Mouse (Mus musculus) lung, postnatal 10 days (tissue): ENCODE data around the gene Chpt1.
"Not testable (repeated sequence)": the region's sequence is repeated elsewhere in the genome, so short reads cannot be mapped to it uniquely, and the experiment has no call there.

Experiments used
- DNase-seq: peaks from one replicate; pipeline ENCODE4 v3.0.0; 2021

Gene Chpt1

DNA sequence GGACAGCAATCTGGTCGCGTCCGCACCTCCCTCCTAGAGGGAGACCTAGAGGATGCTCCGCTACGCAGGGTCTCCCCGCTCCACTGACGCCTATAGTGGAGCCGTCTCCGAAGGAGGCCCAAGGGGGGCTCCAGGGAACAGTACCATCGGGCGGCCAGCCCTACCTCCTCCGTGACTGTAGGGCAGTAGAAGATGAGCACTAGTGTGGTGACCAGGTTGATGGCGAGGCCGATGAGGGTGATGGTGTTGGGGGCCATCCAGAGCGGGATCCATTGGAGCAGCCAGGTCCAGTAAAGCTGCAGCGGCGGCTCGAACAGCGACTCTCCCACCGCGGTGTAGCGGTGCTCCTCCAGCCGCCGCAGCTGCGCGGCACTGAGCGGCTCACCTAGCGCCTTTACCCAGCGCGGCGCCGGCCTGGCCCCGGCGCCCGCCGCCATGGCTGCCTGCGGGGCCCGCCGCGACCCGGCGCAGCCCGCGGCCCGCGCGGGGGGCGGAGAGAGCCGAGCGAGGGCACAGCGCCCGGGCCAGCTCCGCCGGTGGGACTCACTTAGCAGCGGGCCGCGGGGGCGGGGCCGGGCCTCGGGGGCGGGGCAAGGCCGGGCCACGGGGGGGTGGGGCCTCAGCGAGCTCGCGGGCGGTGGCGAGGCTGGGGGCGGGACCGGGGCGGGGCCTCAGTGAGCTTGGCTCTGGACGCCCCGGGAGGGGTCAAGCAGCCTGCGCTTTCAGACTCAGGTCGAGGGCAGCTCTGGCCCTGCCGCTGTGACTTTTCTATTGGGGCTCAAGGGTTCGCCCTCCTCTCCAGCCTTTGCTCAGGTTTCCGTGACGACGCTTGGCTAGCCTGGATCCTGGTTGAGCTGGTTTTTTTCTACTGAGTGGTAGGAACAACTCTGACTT lies at the start of gene Chpt1:
TSS of gene Chpt1 (minus strand) at position 653 of the 894 bp plus-strand sequence.
- DNase-seq, result peak; percentile 86

GRCm38 (mm10) chr10:88552738-88553137 lies 48.9 kb upstream of the Chpt1 start:
- no peak for DNase-seq

- no peak for DNase-seq
Measured at GRCm38 (mm10) chr10:88550225-88550624, 46.4 kb upstream of the Chpt1 start.

DNA sequence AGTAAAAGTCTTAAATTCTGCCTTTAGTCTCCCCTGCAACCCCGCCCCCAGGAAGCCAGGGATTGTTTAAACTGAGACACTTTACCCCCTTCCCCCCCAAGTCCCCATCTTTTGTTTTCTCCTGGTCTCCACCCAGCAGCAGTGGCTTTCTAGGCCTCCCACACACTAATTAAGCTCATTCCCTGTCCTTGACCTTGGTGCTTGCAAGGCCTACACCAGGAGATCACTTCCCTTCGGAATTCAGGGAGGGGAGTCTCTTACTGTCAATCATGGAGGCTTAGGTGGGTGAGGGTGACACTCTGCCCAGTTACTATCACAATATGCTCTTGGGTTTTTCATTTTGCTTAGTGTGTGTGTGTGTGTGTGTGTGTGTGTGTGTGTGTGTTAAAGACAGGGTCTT lies 43.8 kb upstream of the Chpt1 start:
- DNase-seq, result no peak

DNA sequence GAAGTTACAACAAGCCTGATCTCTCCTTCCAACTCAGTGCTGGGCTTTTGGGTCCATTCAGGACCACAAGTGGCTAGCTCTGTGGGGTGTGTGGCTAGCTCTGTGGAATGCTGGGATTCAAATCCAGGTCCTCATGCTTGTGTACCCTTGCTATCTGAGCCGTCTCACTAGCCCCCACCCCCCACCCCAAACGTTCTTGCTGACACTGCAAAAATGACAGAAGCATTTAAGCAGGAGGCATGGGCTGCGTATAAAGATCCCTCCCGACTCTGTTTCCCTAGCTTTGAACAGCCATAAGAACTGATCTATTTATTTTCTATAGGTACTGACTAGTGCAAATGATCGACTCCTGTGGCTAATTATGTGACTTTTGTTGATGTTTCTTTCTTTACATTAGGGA lies 26.8 kb upstream of the Chpt1 start:
- DNase-seq, result no peak

- DNase-seq, result no peak
Measured at GRCm38 (mm10) chr10:88524016-88524415, 20.1 kb upstream of the Chpt1 start.

- no peak for DNase-seq
Measured at GRCm38 (mm10) chr10:88523212-88523611, 19.3 kb upstream of the Chpt1 start.

DNA sequence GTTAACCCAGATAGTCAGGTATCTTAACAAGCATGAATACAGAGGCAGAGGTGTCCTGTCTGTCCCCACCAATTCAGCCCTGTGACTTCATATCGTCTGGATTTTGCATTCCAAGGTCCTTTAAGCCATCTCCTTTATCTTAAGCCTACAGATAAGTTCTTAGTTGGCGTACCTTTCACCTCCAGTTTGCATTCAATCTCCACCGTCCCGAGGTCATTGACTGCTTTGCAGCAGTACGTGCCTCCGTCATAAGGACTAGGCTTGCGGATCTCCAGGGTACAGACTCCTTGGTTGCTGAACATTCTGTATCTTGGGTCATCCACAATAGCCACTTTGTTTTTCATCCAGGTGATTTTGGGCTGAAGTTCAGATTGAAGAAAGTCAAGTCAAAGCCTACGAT lies 18.9 kb upstream of the Chpt1 start:
- DNase-seq, result no peak

DNA sequence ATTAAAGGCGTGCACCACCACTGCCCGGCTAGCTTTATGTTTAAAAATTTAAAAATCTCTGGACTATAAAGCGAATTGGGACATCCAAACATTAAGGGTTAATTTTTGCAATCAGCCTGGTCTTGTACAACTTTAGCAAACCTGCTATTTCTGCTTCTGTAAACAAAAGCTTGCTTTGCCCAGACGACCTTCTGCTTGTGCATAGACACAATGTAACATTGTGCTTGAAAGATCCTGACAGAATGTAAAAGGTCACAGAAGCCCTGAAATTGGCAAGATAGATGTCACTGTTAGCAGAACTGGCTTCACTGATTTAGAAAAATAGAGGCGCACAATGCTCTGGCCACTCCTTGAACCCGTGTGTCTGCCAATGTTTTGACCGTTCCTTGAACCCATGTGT lies 11.2 kb upstream of the Chpt1 start:
- not testable (repeated sequence) for DNase-seq

DNA sequence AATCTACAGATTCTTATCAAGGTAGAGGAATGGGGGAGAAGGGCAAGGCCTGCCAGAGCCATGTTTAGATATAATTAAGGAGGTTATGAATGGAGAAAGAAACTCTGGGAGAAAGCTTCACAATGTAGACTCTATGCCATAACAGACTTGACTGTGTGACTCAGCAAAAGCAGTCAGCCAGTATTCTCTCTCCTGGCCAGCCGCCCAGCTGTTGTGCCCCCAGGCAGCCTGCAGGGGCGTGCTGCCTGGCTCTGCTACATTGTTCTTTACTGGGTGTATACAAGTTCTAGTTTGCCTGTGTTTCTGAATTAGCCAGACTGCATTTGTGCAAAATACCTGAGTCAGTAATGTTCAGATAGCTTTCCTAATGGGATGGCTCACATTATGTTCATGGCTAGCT lies 10.6 kb upstream of the Chpt1 start:
- DNase-seq, result peak; percentile 76

DNA sequence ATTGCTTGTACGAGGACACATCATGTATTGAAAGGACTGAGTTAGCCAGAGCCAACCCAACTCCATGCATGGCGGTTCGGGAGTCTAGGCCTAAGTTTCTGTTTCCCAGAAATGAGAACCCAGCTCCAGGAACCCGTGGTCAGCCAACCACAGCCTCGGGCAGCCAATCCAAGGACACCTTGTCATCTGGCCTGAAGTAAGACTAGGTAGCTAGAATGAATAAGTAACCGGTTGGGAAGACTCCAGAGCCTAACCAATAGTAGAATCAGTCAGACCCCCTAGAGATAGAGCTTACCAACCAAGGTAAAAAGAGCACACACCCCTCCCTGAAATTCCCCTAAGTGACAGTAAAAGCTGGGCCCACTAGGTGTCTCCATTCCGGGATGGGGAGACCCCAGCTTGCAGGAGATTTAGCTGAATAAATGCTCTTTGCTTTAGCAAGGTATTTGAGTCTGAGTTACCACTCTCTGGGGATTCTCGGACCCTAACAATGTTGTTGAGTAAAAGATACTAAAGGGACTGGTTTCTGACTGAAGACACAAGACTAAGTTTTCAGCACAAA lies 9.8 kb upstream of the Chpt1 start:
- no peak for DNase-seq

DNA sequence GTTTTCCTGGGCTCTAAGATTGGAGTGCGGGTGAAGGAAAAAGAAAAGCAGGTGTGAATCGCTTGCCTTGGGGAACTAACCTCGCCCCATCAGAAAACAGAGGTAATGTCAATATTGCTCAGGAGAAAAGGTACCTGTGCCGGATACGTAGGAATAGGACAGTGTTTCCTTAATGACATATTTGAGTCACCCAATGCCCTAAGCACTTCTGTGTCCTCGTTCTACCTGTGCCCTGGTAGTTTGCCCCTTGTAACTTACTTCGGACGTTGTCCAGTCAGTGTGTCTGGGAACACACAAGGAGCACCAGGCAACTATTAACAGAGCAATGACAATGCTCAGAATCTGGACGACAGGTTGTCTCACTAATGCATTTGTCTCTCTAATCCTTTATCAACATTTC lies 7.5 kb upstream of the Chpt1 start:
- no peak for DNase-seq

- DNase-seq, result peak; percentile 74
Measured at GRCm38 (mm10) chr10:88510503-88511271, 6.8 kb upstream of the Chpt1 start.

DNA sequence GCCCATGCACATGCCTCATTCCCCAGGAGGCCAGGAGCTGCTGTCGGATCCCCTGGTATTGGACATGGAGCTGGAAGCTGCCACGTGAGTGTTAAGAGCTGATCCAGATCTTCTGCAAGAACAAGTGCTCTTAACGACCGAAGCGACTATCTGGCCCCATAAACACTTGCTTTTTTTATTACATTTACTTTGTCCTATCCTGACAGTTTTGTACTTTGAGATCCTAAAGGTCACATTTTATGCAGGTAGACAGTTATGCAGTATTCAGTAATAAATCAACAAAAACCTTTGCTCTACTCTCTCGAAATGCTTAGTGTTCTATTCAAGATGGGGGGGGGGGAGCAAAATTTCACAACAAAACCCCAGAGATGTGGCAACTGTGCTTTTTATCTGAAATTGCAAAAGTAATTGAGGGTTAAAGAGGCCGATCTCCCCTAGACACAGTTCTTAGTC lies 3.8 kb upstream of the Chpt1 start:
- no peak for DNase-seq

DNA sequence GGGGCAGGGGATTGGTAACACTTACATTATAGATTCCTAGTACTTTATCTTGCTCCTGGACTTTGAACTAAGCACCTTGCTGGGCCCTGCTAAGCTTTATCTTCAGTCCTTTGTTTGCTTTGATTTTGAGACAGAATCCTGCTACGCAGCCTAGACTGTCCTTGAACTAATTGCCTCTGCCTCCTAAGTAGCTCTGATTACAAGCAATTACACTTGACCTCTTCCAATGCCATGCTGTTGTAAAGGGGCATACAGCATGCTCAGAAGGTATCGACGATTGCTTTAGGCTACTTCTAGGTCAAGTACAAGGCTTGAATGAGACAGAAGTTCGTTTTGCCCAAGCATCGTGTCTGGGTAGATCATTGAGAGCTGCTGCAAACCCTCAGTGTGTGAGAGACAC lies 1.4 kb upstream of the Chpt1 start:
- DNase-seq, result no peak

DNA sequence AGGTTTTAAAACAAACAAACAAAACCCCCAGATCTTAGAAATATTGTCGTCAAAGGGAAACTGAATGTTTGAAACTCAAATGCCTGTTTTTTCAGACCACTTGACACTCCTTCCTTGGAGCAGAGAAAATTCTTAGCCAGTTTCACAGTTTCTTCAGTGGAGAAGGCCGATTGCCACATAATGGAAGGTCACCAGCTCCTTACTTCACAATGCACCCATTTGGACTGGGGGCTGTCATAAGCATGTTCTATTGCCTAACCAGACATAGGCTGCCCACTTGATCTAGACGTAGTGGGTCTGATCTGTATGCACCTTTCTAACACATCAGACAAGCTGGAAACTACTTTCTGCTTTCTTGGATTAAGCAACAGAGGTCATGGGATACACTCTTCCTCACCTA lies 608 bp upstream of the Chpt1 start:
- DNase-seq, result peak; percentile 45

DNA sequence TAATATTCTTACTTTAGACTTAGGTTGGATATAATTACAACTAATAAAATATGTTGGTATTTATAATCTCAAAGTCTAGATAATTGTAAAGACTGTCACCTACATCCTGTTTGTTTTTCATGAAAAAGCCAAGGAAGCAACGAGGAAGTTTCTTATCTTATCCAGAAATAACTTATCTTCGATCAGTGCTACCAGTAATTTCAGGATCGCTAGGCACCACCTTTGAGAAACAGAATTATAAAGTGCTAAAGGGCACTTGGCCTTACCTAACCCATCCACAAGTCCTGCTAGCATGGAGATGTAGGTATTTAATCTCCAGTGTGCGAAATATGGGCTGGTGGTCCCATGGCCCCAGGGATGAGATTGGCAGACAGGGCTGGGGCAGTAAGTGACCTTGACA lies 954 bp downstream of the Chpt1 start:
- no peak for DNase-seq

GRCm38 (mm10) chr10:88501886-88502765 lies 1.7 kb downstream of the Chpt1 start:
- no peak for DNase-seq

- DNase-seq, result peak; percentile 25
Measured at GRCm38 (mm10) chr10:88501370-88501769, 2.5 kb downstream of the Chpt1 start.

- DNase-seq, result no peak
Measured at GRCm38 (mm10) chr10:88499993-88500392, 3.9 kb downstream of the Chpt1 start.

DNA sequence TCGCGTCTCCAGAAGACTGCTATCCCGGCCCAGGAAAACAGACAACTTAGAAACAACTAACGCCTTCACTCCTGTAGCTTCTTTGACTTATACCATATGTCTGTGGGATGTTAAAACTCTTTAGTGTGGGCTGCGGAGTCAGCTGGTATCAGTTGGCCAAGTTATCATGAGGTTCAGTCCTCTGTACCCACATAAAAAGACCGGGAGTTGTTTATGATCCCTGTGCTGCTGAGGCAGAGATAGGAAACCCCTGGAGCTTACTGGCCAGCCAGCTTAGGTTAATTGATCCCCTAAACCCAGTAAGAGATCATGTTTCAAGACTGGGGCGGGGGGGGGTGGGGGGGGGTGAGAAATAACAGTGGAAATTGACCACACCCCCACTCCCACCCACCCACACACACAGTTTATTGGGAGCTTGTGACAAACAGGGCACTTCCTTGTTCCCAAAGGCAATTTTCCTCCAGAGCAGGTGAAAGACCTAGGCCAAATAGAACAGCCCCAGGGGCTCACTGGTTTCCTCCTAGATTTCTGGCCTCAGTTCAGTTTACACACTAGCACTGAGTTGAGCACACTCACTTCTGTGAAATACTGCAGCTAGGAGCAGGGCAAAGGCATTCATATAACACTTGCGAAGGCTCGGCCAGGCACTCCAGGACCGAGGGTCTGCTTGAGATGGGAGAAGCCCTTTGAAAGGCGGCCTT lies 6.9 kb downstream of the Chpt1 start:
- no peak for DNase-seq
